8 mouse cellular contexts compared by ENCODE assay signal in the genomic region with DNA sequence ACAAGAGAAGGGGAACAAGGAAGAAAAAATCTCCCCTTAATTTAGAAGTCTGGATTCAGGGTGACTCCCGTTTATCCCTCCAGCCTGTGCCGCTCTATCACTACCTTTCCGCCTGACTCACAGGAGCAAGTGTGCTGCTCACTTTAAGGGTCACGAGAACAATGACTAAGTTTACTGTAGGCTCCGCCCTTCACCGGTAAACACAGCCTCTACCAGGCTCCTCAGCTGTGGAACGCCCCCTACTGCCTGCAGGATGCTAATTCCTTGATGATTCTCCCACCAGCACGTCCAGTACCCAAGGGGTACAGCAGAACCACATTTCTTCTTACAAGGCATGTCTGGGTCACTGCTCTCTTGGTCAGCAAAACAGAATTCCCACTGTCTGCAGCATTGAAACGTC.
DNase-seq lines count a peak whose midpoint lies in the region; ATAC-seq and TF ChIP-seq lines count a peak whose summit lies in the region.

No protein-coding gene starts in this region.

- no peak overlapping the region for H3K4me3 ChIP-seq in forebrain, postnatal 0 days (ENCODE audit: low read depth, low read length)
- H3K4me3 ChIP-seq in forebrain, embryonic 14.5 days (ENCODE audit: low read depth, low read length), result no peak overlapping the region
- no peak overlapping the region for H3K4me3 ChIP-seq in heart, adult 2 months
- no peak overlapping the region for H3K4me3 ChIP-seq in kidney, embryonic 16.5 days (ENCODE audit: low read length)

- 12% methylated on average over 9 of the region's 9 CpGs for WGBS in forebrain, postnatal 0 days
- WGBS in forebrain, embryonic 14.5 days, result 8% methylated on average over 9 of the region's 9 CpGs
- 14% methylated on average over 9 of the region's 9 CpGs for WGBS in heart, adult 2 months
- 13% methylated on average over 9 of the region's 9 CpGs for WGBS in kidney, embryonic 16.5 days

- no peak for ATAC-seq in forebrain, postnatal 0 days
- no peak for ATAC-seq in forebrain, embryonic 14.5 days
- peak; percentile 73; the same call in 1 of the 2 replicates for ATAC-seq in kidney, embryonic 16.5 days (ENCODE audit: low FRiP score, low TSS enrichment)
- ATAC-seq in megakaryocyte-erythroid progenitor cell, adult 5-6 weeks (replicated peaks; ENCODE audit: low FRiP score, low TSS enrichment, poor library complexity, severe bottlenecking), result peak; percentile 68

- H3K9ac ChIP-seq in forebrain, postnatal 0 days, result no peak overlapping the region
- H3K9ac ChIP-seq in forebrain, embryonic 14.5 days (ENCODE audit: low read length), result no peak overlapping the region
- H3K9ac ChIP-seq in heart, adult 2 months (ENCODE audit: low read depth, low read length), result no peak overlapping the region
- H3K9ac ChIP-seq in kidney, embryonic 16.5 days (replicated peaks; ENCODE audit: low read length), result peak overlapping the region; percentile 55

- no peak for TF ChIP-seq POLR2A in heart, adult 2 months (IDR thresholded peaks at IDR 0.05; ENCODE audit: insufficient read depth, low read depth, low read length)

- H3K79me2 ChIP-seq in heart, adult 2 months (replicated peaks; ENCODE audit: control insufficient read depth, insufficient read depth, low read length), result no peaks in the 10 kb centered on the region

- H3K4me2 ChIP-seq in forebrain, postnatal 0 days (ENCODE audit: low read depth), result no peak overlapping the region
- no peak overlapping the region for H3K4me2 ChIP-seq in forebrain, embryonic 14.5 days (ENCODE audit: low read length)
- peak overlapping the region; percentile 46 for H3K4me2 ChIP-seq in kidney, embryonic 16.5 days (replicated peaks; ENCODE audit: low read depth, low read length)

- no peaks in the 10 kb centered on the region for H3K9me3 ChIP-seq in forebrain, postnatal 0 days (ENCODE audit: low read length)
- H3K9me3 ChIP-seq in forebrain, embryonic 14.5 days (replicated peaks; ENCODE audit: control insufficient read depth, low read length), result no peaks in the 10 kb centered on the region
- no peaks in the 10 kb centered on the region for H3K9me3 ChIP-seq in kidney, embryonic 16.5 days (ENCODE audit: low read length)

- DNase-seq in forebrain, postnatal 0 days, result no peak
- DNase-seq in forebrain, embryonic 14.5 days (ENCODE audit: low spot score), result no peak
- peak; percentile 83 for DNase-seq in WW6 (ENCODE audit: low read depth, low spot score)
- peak; percentile 27 to 48 for DNase-seq in heart, adult 2 months
- peak; percentile 34 to 51 for DNase-seq in urinary bladder, postnatal 36 days (ENCODE audit: low spot score in 2 of 2)
- no peak for DNase-seq in left cerebral cortex, adult 18-20 months (ENCODE audit: low spot score in 2 of 2)

- intact Hi-C loops in heart, adult 2 months (cut with DNase I), result loop anchor here (2.0 to 5.0 kb wide), 3 partner anchors 45 to 240 kb away; no protein-coding TSS in a partner anchor

- TF ChIP-seq EP300 in heart, adult 2 months (IDR thresholded peaks at IDR 0.05; ENCODE audit: insufficient read depth, low read depth, low read length), result no peak

- TF ChIP-seq CTCF in forebrain, postnatal 0 days (IDR thresholded peaks at IDR 0.05; ENCODE audit: low read depth), result peak; percentile 36
- peak; percentile 72 for TF ChIP-seq CTCF in heart, adult 2 months (IDR thresholded peaks at IDR 0.05)

- H3K27ac ChIP-seq in forebrain, postnatal 0 days (ENCODE audit: low read depth, low read length), result no peak overlapping the region
- no peak overlapping the region for H3K27ac ChIP-seq in forebrain, embryonic 14.5 days (ENCODE audit: low read depth, low read length)
- no peak overlapping the region for H3K27ac ChIP-seq in heart, adult 2 months
- peak overlapping the region; percentile 53; the same call in 1 of the 2 replicates for H3K27ac ChIP-seq in kidney, embryonic 16.5 days (ENCODE audit: low read length)

- H3K4me1 ChIP-seq in forebrain, postnatal 0 days (ENCODE audit: insufficient read depth), result no peaks in the 10 kb centered on the region
- peaks cover 4% of the 10 kb centered on the region; the same call in 1 of the 2 replicates for H3K4me1 ChIP-seq in forebrain, embryonic 14.5 days (ENCODE audit: control insufficient read depth, insufficient read depth, low read length)
- H3K4me1 ChIP-seq in heart, adult 2 months (ENCODE audit: control insufficient read depth, insufficient read depth, low read length), result peaks cover 1% of the 10 kb centered on the region
- peaks cover 38% of the 10 kb centered on the region for H3K4me1 ChIP-seq in kidney, embryonic 16.5 days (ENCODE audit: insufficient read depth, low read length)

- H3K27me3 ChIP-seq in forebrain, postnatal 0 days (ENCODE audit: insufficient read depth, low read length), result no peaks in the 10 kb centered on the region
- peaks cover 4% of the 10 kb centered on the region; the same call in 1 of the 2 replicates for H3K27me3 ChIP-seq in forebrain, embryonic 14.5 days (replicated peaks; ENCODE audit: control insufficient read depth, insufficient read depth, low read length)
- H3K27me3 ChIP-seq in heart, adult 2 months (ENCODE audit: control insufficient read depth, insufficient read depth, low read length), result no peaks in the 10 kb centered on the region
- peaks cover 3% of the 10 kb centered on the region; the same call in 1 of the 2 replicates for H3K27me3 ChIP-seq in kidney, embryonic 16.5 days (ENCODE audit: insufficient read depth, low read length)

- H3K36me3 ChIP-seq in forebrain, postnatal 0 days (ENCODE audit: insufficient read depth), result no peaks in the 10 kb centered on the region
- no peaks in the 10 kb centered on the region for H3K36me3 ChIP-seq in forebrain, embryonic 14.5 days (ENCODE audit: control insufficient read depth, insufficient read depth, low read length)
- no peaks in the 10 kb centered on the region for H3K36me3 ChIP-seq in heart, adult 2 months (ENCODE audit: control insufficient read depth, insufficient read depth, low read length)
- H3K36me3 ChIP-seq in kidney, embryonic 16.5 days (ENCODE audit: insufficient read depth, low read length), result no peaks in the 10 kb centered on the region

Comparison
In these comparisons a context has a peak if more than half of its experiments do, and no peak if none do; other contexts are left out.
1. ATAC-seq: peak in kidney, embryonic 16.5 days (single experiment) and megakaryocyte-erythroid progenitor cell, adult 5-6 weeks (single experiment); none in forebrain, postnatal 0 days (single experiment) and forebrain, embryonic 14.5 days (single experiment).
2. DNase-seq: peak in WW6 (single experiment), heart, adult 2 months (2 of 2) and urinary bladder, postnatal 36 days (2 of 2); none in forebrain, postnatal 0 days (single experiment), forebrain, embryonic 14.5 days (single experiment) and left cerebral cortex, adult 18-20 months (0 of 2).